Mouse (Mus musculus): ENCODE measurements around the gene Ltb. TPM values are rescaled to one million over a fixed set of nuclear protein-coding genes. Genes with fewer than 3 reads are reported as not detected.

Gene Ltb
- total RNA-seq, 2 experiments from 2014 or later: not detected

- peak overlapping the region; percentile 61 for H3K4me3 ChIP-seq
- no peak for TF ChIP-seq CTCF (IDR thresholded peaks at IDR 0.05)
- H3K27ac ChIP-seq: no peak overlapping the region
- intact Hi-C loops (cut with DNase I): no loop called here
- DNase-seq: no peak
These were observed 6.9 kb downstream of the Ltb start for GRCm38 (mm10) chr17:35201128-35201527.

GRCm38 (mm10) chr17:35201787-35202186 lies 7.5 kb downstream of the Ltb start, which contains the start of gene Tnf:
Tnf (minus strand) TSS chr17:35202007.
- intact Hi-C loops (cut with DNase I): no loop called here
- peak; percentile 69 for DNase-seq
- H3K4me3 ChIP-seq: peak within 1 kb of the TSS; percentile 61
- TF ChIP-seq CTCF (IDR thresholded peaks at IDR 0.05): no peak
- H3K27ac ChIP-seq: peak within 1 kb of the TSS; percentile 50

GRCm38 (mm10) chr17:35202442-35202841 lies 8.2 kb downstream of the Ltb start:
- intact Hi-C loops (cut with DNase I): no loop called here
- Histone ChIP-seq H3K4me3 (no peak overlapping the region), H3K27ac (no peak overlapping the region)
- DNase-seq: no peak
- no peak for TF ChIP-seq CTCF (IDR thresholded peaks at IDR 0.05)

GRCm38 (mm10) chr17:35204494-35205379 lies 10.5 kb downstream of the Ltb start, which contains the start of gene Lta:
Lta (minus strand) TSS chr17:35205351.
- TF ChIP-seq CTCF (IDR thresholded peaks at IDR 0.05): no peak
- intact Hi-C loops (cut with DNase I): no loop called here
- no peak within 1 kb of the TSS for H3K4me3 ChIP-seq
- DNase-seq: no peak
- H3K27ac ChIP-seq: no peak within 1 kb of the TSS

GRCm38 (mm10) chr17:35205380-35205769 lies 11.1 kb downstream of the Ltb start:
- intact Hi-C loops (cut with DNase I): no loop called here
- Histone ChIP-seq H3K4me3 (no peak overlapping the region), H3K27ac (no peak overlapping the region)
- no peak for DNase-seq
- TF ChIP-seq CTCF (IDR thresholded peaks at IDR 0.05): no peak

- Histone ChIP-seq H3K27ac (peak overlapping the region; percentile 28; the same call in 1 of the 2 replicates), H3K4me3 (no peak overlapping the region; the same call in 1 of the 2 replicates)
- no peak for DNase-seq
- TF ChIP-seq CTCF (IDR thresholded peaks at IDR 0.05): no peak
- intact Hi-C loops (cut with DNase I): no loop called here
These were observed 15.7 kb downstream of the Ltb start for GRCm38 (mm10) chr17:35209785-35210535.

GRCm38 (mm10) chr17:35210593-35210992 lies 16.4 kb downstream of the Ltb start:
- Histone ChIP-seq H3K4me3 (no peak overlapping the region), H3K27ac (no peak overlapping the region)
- no peak for DNase-seq
- TF ChIP-seq CTCF (IDR thresholded peaks at IDR 0.05): no peak
- intact Hi-C loops (cut with DNase I): no loop called here

- no peak for TF ChIP-seq CTCF (IDR thresholded peaks at IDR 0.05)
- intact Hi-C loops (cut with DNase I): no loop called here
- Histone ChIP-seq H3K4me3 (no peak overlapping the region), H3K27ac (no peak overlapping the region)
- no peak for DNase-seq
These were observed 18.8 kb downstream of the Ltb start for GRCm38 (mm10) chr17:35213071-35213470.

- TF ChIP-seq CTCF (IDR thresholded peaks at IDR 0.05): no peak
- Histone ChIP-seq H3K4me3 (peak overlapping the region; percentile 16), H3K27ac (peak overlapping the region; percentile 80)
- DNase-seq: no peak
- intact Hi-C loops (cut with DNase I): no loop called here
These were observed 24.4 kb downstream of the Ltb start for GRCm38 (mm10) chr17:35218516-35219193.

GRCm38 (mm10) chr17:35219601-35220041 lies 25.4 kb downstream of the Ltb start:
- Histone ChIP-seq H3K27ac (peak overlapping the region; percentile 80), H3K4me3 (peak overlapping the region; percentile 34; the same call in 1 of the 2 replicates)
- DNase-seq: no peak
- no peak for TF ChIP-seq CTCF (IDR thresholded peaks at IDR 0.05)
- intact Hi-C loops (cut with DNase I): no loop called here

- TF ChIP-seq CTCF (IDR thresholded peaks at IDR 0.05): no peak
- Histone ChIP-seq H3K27ac (peak within 1 kb of the TSS; percentile 80), H3K4me3 (peak within 1 kb of the TSS; percentile 44)
- DNase-seq: no peak
- intact Hi-C loops (cut with DNase I): no loop called here
These were observed 26.1 kb downstream of the Ltb start, which contains the start of gene Gm16181 for GRCm38 (mm10) chr17:35220156-35220952. Gm16181 (plus strand) TSS chr17:35220834.

- no peak for TF ChIP-seq CTCF (IDR thresholded peaks at IDR 0.05)
- DNase-seq: peak; percentile 60
- Histone ChIP-seq H3K27ac (peak overlapping the region; percentile 70), H3K4me3 (peak overlapping the region; percentile 39)
- intact Hi-C loops (cut with DNase I): no loop called here
These were observed 28.1 kb downstream of the Ltb start for GRCm38 (mm10) chr17:35222299-35222698.

Data from gastrocnemius, adult 2 months (tissue).